Mouse (Mus musculus) heart, postnatal 25 days (tissue): ENCODE measurements around the gene Lrp11. TPM values are rescaled to one million over a fixed set of nuclear protein-coding genes. Genes with fewer than 3 reads are reported as not detected.

Experiments used
- total RNA-seq, 2 experiments: library from RNA; stranded (reverse); gene quantifications; 2 replicates each; pipeline ENCODE4 v1.2.3; 2021

Gene Lrp11
- total RNA-seq, 2 experiments from 2014 or later: 2.5 to 2.6 TPM

Other genes with a start within 250 kb of the Lrp11 start
- gene Ulbp1, start 116.2 kb upstream of the Lrp11 start, total RNA-seq: 1 to 10 TPM; 1.7 to 2.8 TPM
- 1 to 10 TPM; 4.5 to 6.2 TPM for gene Nup43, start 77.7 kb downstream of the Lrp11 start, total RNA-seq
- gene Pcmt1, start 91.3 kb downstream of the Lrp11 start, total RNA-seq: 100 to 1,000 TPM in 1 of 2 experiments, 10 to 100 TPM in 1; 92.9 to 105 TPM
- 10 to 100 TPM; 11.5 to 13.9 TPM for gene Lats1, start 91.4 kb downstream of the Lrp11 start, total RNA-seq
- gene Katna1, start 136.2 kb downstream of the Lrp11 start, total RNA-seq: 10 to 100 TPM; 12.6 to 14.3 TPM
- 100 to 1,000 TPM; 111 to 113 TPM for gene Ginm1, start 203.0 kb downstream of the Lrp11 start, total RNA-seq
- gene Ppil4, start 203.1 kb downstream of the Lrp11 start, total RNA-seq: 10 to 100 TPM; 14.7 to 15.2 TPM
- gene Zc3h12d, start 242.7 kb downstream of the Lrp11 start, total RNA-seq: under 1 TPM; 0.18 to 0.25 TPM